Mouse (Mus musculus): Measurements from ENCODE around the gene Ghr. TPM values are rescaled to one million over a fixed set of nuclear protein-coding genes. Genes with fewer than 3 reads are reported as not detected.
A peak's percentile ranks its signal among the peaks of the same experiment; 100 is the strongest.

Ghr gene
- polyA plus RNA-seq, 1 experiment from 2014 or later, result 5.9 TPM

- Histone ChIP-seq H3K27ac (ENCODE audit: low read depth, low read length) (no peak overlapping the region), H3K4me3 (ENCODE audit: low read depth, low read length) (no peak overlapping the region), H3K27me3 (replicated peaks; ENCODE audit: control insufficient read depth, insufficient read depth, low read length) (no peaks in the 10 kb centered on the region), H3K9ac (ENCODE audit: low read length) (no peak overlapping the region), H3K36me3 (ENCODE audit: control insufficient read depth, insufficient read depth, low read length) (no peaks in the 10 kb centered on the region), H3K4me2 (ENCODE audit: low read length) (no peak overlapping the region), H3K9me3 (replicated peaks; ENCODE audit: control insufficient read depth, low read length) (no peaks in the 10 kb centered on the region), H3K4me1 (ENCODE audit: control insufficient read depth, insufficient read depth, low read length) (no peaks in the 10 kb centered on the region)
- ATAC-seq (no peak), DNase-seq (ENCODE audit: low spot score) (no peak)
- 79% methylated on average over 3 of the region's 3 CpGs for WGBS
These were observed 187.6 kb downstream of the Ghr start for GRCm38 (mm10) chr15:3395700-3396099.

- no peak overlapping the region for H3K27ac ChIP-seq (ENCODE audit: low read depth, low read length)
- ATAC-seq, result no peak
These were observed 192.6 kb downstream of the Ghr start for GRCm38 (mm10) chr15:3390722-3391121.

GRCm38 (mm10) chr15:3389011-3389410 is 194.3 kb downstream of the Ghr start:
- ATAC-seq (no peak), DNase-seq (ENCODE audit: low spot score) (no peak)
- Histone ChIP-seq H3K4me2 (ENCODE audit: low read length) (no peak overlapping the region), H3K36me3 (ENCODE audit: control insufficient read depth, insufficient read depth, low read length) (no peaks in the 10 kb centered on the region), H3K27ac (ENCODE audit: low read depth, low read length) (no peak overlapping the region), H3K4me3 (ENCODE audit: low read depth, low read length) (no peak overlapping the region), H3K4me1 (ENCODE audit: control insufficient read depth, insufficient read depth, low read length) (no peaks in the 10 kb centered on the region), H3K9ac (ENCODE audit: low read length) (no peak overlapping the region), H3K9me3 (replicated peaks; ENCODE audit: control insufficient read depth, low read length) (no peaks in the 10 kb centered on the region), H3K27me3 (replicated peaks; ENCODE audit: control insufficient read depth, insufficient read depth, low read length) (no peaks in the 10 kb centered on the region)

More at GRCm38 (mm10) chr15:3390722-3391121, 192.6 kb downstream of the Ghr start:
- no peak for DNase-seq (ENCODE audit: low spot score)
- Histone ChIP-seq H3K9ac (ENCODE audit: low read length) (no peak overlapping the region), H3K27me3 (replicated peaks; ENCODE audit: control insufficient read depth, insufficient read depth, low read length) (no peaks in the 10 kb centered on the region), H3K4me1 (ENCODE audit: control insufficient read depth, insufficient read depth, low read length) (no peaks in the 10 kb centered on the region), H3K9me3 (replicated peaks; ENCODE audit: control insufficient read depth, low read length) (no peaks in the 10 kb centered on the region), H3K36me3 (ENCODE audit: control insufficient read depth, insufficient read depth, low read length) (no peaks in the 10 kb centered on the region), H3K4me3 (ENCODE audit: low read depth, low read length) (no peak overlapping the region), H3K4me2 (ENCODE audit: low read length) (no peak overlapping the region)

GRCm38 (mm10) chr15:3388485-3388884 is 194.8 kb downstream of the Ghr start:
- H3K4me2 ChIP-seq (ENCODE audit: low read length), result no peak overlapping the region
- WGBS, result 75% methylated on average over 2 of the region's 2 CpGs
- DNase-seq (ENCODE audit: low spot score), result no peak

GRCm38 (mm10) chr15:3383788-3384187 is 199.5 kb downstream of the Ghr start:
- DNase-seq (ENCODE audit: low spot score), result no peak
- Histone ChIP-seq H3K4me3 (ENCODE audit: low read depth, low read length) (no peak overlapping the region), H3K27ac (ENCODE audit: low read depth, low read length) (no peak overlapping the region), H3K9me3 (replicated peaks; ENCODE audit: control insufficient read depth, low read length) (no peaks in the 10 kb centered on the region), H3K27me3 (replicated peaks; ENCODE audit: control insufficient read depth, insufficient read depth, low read length) (no peaks in the 10 kb centered on the region), H3K36me3 (ENCODE audit: control insufficient read depth, insufficient read depth, low read length) (no peaks in the 10 kb centered on the region), H3K9ac (ENCODE audit: low read length) (no peak overlapping the region), H3K4me2 (ENCODE audit: low read length) (no peak overlapping the region), H3K4me1 (ENCODE audit: control insufficient read depth, insufficient read depth, low read length) (no peaks in the 10 kb centered on the region)
- WGBS, result 59% methylated on average over 2 of the region's 2 CpGs
- ATAC-seq, result no peak

More at GRCm38 (mm10) chr15:3388485-3388884, 194.8 kb downstream of the Ghr start:
- no peak for ATAC-seq
- Histone ChIP-seq H3K27me3 (replicated peaks; ENCODE audit: control insufficient read depth, insufficient read depth, low read length) (no peaks in the 10 kb centered on the region), H3K36me3 (ENCODE audit: control insufficient read depth, insufficient read depth, low read length) (no peaks in the 10 kb centered on the region), H3K4me3 (ENCODE audit: low read depth, low read length) (no peak overlapping the region), H3K9me3 (replicated peaks; ENCODE audit: control insufficient read depth, low read length) (no peaks in the 10 kb centered on the region), H3K4me1 (ENCODE audit: control insufficient read depth, insufficient read depth, low read length) (no peaks in the 10 kb centered on the region), H3K9ac (ENCODE audit: low read length) (no peak overlapping the region), H3K27ac (ENCODE audit: low read depth, low read length) (no peak overlapping the region)

- Histone ChIP-seq H3K27me3 (replicated peaks; ENCODE audit: control insufficient read depth, insufficient read depth, low read length) (no peaks in the 10 kb centered on the region), H3K4me3 (ENCODE audit: low read depth, low read length) (no peak overlapping the region), H3K36me3 (ENCODE audit: control insufficient read depth, insufficient read depth, low read length) (no peaks in the 10 kb centered on the region), H3K4me1 (ENCODE audit: control insufficient read depth, insufficient read depth, low read length) (no peaks in the 10 kb centered on the region), H3K9me3 (replicated peaks; ENCODE audit: control insufficient read depth, low read length) (no peaks in the 10 kb centered on the region), H3K27ac (ENCODE audit: low read depth, low read length) (no peak overlapping the region), H3K9ac (ENCODE audit: low read length) (no peak overlapping the region), H3K4me2 (ENCODE audit: low read length) (no peak overlapping the region)
- DNase-seq (ENCODE audit: low spot score) (no peak), ATAC-seq (no peak)
- 80% methylated on average over 6 of the region's 6 CpGs for WGBS
These were observed 201.9 kb downstream of the Ghr start for GRCm38 (mm10) chr15:3381413-3381812.

GRCm38 (mm10) chr15:3368261-3368832 is 214.9 kb downstream of the Ghr start:
- no peak overlapping the region for H3K4me2 ChIP-seq (ENCODE audit: low read length)
- H3K36me3 ChIP-seq (ENCODE audit: control insufficient read depth, insufficient read depth, low read length), result no peaks in the 10 kb centered on the region
- DNase-seq (ENCODE audit: low spot score) (no peak), ATAC-seq (no peak)
- WGBS, result 69% methylated on average over 2 of the region's 2 CpGs
- H3K27ac ChIP-seq (ENCODE audit: low read depth, low read length), result no peak overlapping the region
- H3K9ac ChIP-seq (ENCODE audit: low read length), result no peak overlapping the region
- H3K4me1 ChIP-seq (ENCODE audit: control insufficient read depth, insufficient read depth, low read length), result no peaks in the 10 kb centered on the region
- H3K27me3 ChIP-seq (replicated peaks; ENCODE audit: control insufficient read depth, insufficient read depth, low read length), result no peaks in the 10 kb centered on the region
- no peak overlapping the region for H3K4me3 ChIP-seq (ENCODE audit: low read depth, low read length)
- H3K9me3 ChIP-seq (replicated peaks; ENCODE audit: control insufficient read depth, low read length), result peaks cover 2% of the 10 kb centered on the region; the same call in 1 of the 2 replicates

GRCm38 (mm10) chr15:3356073-3356766 is 227.1 kb downstream of the Ghr start:
- WGBS, result 50% methylated on average over 4 of the region's 4 CpGs
- ATAC-seq (peak; percentile 74), DNase-seq (ENCODE audit: low spot score) (peak; percentile 65)
- Histone ChIP-seq H3K27me3 (replicated peaks; ENCODE audit: control insufficient read depth, insufficient read depth, low read length) (no peaks in the 10 kb centered on the region), H3K4me2 (ENCODE audit: low read length) (peak overlapping the region; percentile 29), H3K4me3 (ENCODE audit: low read depth, low read length) (no peak overlapping the region), H3K27ac (ENCODE audit: low read depth, low read length) (no peak overlapping the region), H3K4me1 (ENCODE audit: control insufficient read depth, insufficient read depth, low read length) (no peaks in the 10 kb centered on the region), H3K9me3 (replicated peaks; ENCODE audit: control insufficient read depth, low read length) (no peaks in the 10 kb centered on the region), H3K36me3 (ENCODE audit: control insufficient read depth, insufficient read depth, low read length) (no peaks in the 10 kb centered on the region), H3K9ac (ENCODE audit: low read length) (0 out of 2 replicates have a peak overlapping the region, but pooled peaks have one; percentile 33)

GRCm38 (mm10) chr15:3353696-3354095 is 229.6 kb downstream of the Ghr start:
- H3K27ac ChIP-seq (ENCODE audit: low read depth, low read length), result no peak overlapping the region
- H3K4me3 ChIP-seq (ENCODE audit: low read depth, low read length), result no peak overlapping the region
- DNase-seq (ENCODE audit: low spot score), result no peak
- no peaks in the 10 kb centered on the region for H3K36me3 ChIP-seq (ENCODE audit: control insufficient read depth, insufficient read depth, low read length)
- no peaks in the 10 kb centered on the region for H3K9me3 ChIP-seq (replicated peaks; ENCODE audit: control insufficient read depth, low read length)
- H3K27me3 ChIP-seq (replicated peaks; ENCODE audit: control insufficient read depth, insufficient read depth, low read length), result no peaks in the 10 kb centered on the region
- no peaks in the 10 kb centered on the region for H3K4me1 ChIP-seq (ENCODE audit: control insufficient read depth, insufficient read depth, low read length)
- no peak overlapping the region for H3K9ac ChIP-seq (ENCODE audit: low read length)
- 79% methylated on average over 2 of the region's 2 CpGs for WGBS
- ATAC-seq, result no peak
- no peak overlapping the region for H3K4me2 ChIP-seq (ENCODE audit: low read length)

Data from forebrain, embryonic 14.5 days (tissue).